Mouse (Mus musculus) megakaryocyte, embryonic 14.5 days (primary cell): Measurements from ENCODE around the gene Exosc5. TPM values are rescaled to one million over a fixed set of nuclear protein-coding genes. Genes with fewer than 3 reads are reported as not detected.

Experiments used
- H3K27me3 ChIP-seq: replicated peaks from 2 replicates; pipeline ENCODE3; 2012; ENCODE audit warnings: inconsistent platforms
- H3K36me3 ChIP-seq: replicated peaks from 2 replicates; pipeline ENCODE3; 2012; ENCODE audit warnings: low read length, inconsistent platforms, mixed read lengths
- H3K4me1 ChIP-seq: 2 replicates; pipeline ENCODE4 v1.6.1; 2012; ENCODE audit warnings: inconsistent platforms
- H3K4me3 ChIP-seq: replicated peaks from 2 replicates; pipeline ENCODE3; 2012; ENCODE audit warnings: moderate library complexity, mild to moderate bottlenecking, inconsistent platforms
- H3K9me3 ChIP-seq: 2 replicates; pipeline ENCODE4 v1.6.1; 2012; ENCODE audit warnings: inconsistent platforms
- FLI1 ChIP-seq: IDR thresholded peaks from 2 replicates; pipeline ENCODE4 v1.6.1; 2012; ENCODE audit warnings: low read length, inconsistent platforms, mixed read lengths
- GATA1 ChIP-seq: IDR thresholded peaks from 3 replicates; pipeline ENCODE4 v1.6.1; 2012; ENCODE audit warnings: mixed read lengths, low read length, inconsistent platforms, borderline replicate concordance
- polyA plus RNA-seq: library from polyadenylated mRNA; stranded (reverse); fragments of >175 nt; gene quantifications from 2 replicates; pipeline ENCODE4 v1.2.3, GENCODE M21; 2012; ENCODE audit warnings: low replicate concordance; ENCODE audit not compliant: insufficient read depth

The Exosc5 gene
- polyA plus RNA-seq, 1 experiment: 233 TPM

DNA sequence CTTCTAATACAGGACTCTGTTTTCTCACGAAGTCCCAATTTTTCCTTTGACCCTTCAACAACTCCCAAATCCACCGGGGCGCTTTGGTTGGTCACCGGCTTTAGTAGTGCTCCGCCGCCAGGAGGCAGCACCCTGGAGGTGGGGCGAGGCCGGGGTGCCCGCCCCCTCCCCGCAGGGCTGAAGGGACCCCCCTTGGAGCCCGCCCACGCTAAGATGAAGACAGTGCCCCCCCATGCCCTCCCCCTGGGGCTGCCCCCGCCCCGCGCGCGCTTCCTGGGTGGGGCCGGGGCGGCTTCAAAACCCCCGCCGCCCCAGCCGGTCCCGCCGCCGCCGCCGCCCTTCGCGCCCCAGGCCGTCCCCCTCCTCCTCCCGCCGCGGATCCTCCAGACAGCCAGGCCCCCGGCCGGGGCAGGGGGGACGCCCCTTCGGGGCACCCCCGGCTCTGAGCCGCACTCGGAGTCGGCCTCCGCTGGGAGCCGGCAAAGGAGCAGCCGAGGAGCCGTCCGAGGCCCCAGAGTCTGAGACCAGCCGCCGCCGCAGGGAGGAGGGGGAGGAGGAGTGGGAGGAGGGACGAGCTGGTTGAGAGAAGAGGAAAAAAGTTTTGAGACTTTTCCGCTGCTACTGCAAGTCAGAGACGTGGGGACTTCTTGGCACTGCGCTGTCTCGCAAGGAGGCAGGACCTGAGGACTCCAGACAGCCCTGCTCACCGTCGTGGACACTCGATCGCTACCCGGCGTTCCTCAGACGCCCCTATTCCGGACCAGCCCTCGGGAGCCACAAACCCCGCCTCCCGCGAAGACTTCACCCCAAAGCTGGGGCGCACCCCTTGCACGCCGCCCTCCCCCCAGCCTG, 27.9 kb downstream of the Exosc5 start, which contains the start of gene Tgfb1:
Gene Tgfb1 (plus strand): TSS at position 323 of the 852 bp plus-strand sequence.
- H3K4me1 ChIP-seq: peaks cover 69% of the 10 kb centered on the region
- H3K27me3 ChIP-seq: no peaks in the 10 kb centered on the region
- no peaks in the 10 kb centered on the region for H3K9me3 ChIP-seq
- peak within 1 kb of the TSS; percentile 99 for H3K4me3 ChIP-seq
- TF ChIP-seq FLI1 (no peak), GATA1 (no peak)
- peaks cover 48% of the 10 kb centered on the region for H3K36me3 ChIP-seq

DNA sequence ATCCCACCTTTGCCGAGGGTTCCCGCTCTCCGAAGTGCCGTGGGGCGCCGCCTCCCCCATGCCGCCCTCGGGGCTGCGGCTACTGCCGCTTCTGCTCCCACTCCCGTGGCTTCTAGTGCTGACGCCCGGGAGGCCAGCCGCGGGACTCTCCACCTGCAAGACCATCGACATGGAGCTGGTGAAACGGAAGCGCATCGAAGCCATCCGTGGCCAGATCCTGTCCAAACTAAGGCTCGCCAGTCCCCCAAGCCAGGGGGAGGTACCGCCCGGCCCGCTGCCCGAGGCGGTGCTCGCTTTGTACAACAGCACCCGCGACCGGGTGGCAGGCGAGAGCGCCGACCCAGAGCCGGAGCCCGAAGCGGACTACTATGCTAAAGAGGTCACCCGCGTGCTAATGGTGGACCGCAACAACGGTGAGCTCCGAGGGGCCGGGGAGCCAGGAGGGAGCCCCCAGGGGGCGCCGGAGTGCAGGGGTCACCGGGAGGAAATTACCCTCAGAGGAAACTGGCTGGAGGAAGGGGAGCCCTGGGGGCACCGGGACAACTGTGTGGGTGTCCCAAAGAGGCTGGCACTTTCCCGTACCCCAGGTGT, 28.9 kb downstream of the Exosc5 start:
- peak overlapping the region; percentile 99 for H3K4me3 ChIP-seq
- no peak for TF ChIP-seq FLI1
- no peak for TF ChIP-seq GATA1
- no peaks in the 10 kb centered on the region for H3K9me3 ChIP-seq
- H3K4me1 ChIP-seq: peaks cover 69% of the 10 kb centered on the region
- H3K36me3 ChIP-seq: peaks cover 56% of the 10 kb centered on the region
- no peaks in the 10 kb centered on the region for H3K27me3 ChIP-seq

DNA sequence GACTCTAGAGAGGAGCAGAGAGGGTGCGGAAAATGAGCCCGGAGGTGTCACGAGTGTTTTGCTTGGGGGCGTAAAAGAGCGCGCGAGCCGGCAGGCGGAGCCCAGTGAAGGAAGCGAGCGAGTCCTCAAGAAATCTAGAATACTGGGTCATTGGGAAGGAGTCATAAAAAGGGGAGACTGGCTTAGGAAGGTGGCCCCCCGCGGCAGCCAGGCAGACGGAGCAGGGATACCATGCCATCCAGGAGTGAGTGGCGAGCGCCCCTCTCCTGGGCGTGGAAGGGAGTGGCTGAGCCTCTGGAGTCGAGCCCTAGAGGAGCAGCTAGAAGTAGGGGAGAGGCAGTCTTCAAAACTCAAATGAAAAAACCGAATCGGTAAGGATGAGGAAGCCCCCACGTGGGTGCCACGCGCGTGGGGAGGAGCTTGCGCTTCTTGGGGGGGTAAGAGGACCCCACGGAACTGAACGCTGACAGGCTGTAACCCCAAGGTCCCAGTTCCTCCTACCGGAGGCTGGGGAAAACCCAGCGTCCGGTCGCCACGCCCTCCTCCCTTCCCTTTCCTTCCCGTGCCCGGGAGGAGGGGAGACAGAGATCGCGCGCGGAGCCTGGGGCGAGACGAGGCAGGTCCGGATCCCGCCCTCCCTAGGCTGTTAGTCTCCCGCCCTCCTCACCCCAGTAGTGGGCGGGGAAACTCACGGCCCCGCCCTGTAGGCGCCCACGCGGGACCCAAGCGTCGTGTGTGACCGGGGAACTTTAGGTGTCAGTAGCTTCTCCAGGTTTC, 30.0 kb downstream of the Exosc5 start:
- Histone ChIP-seq H3K4me3 (peak overlapping the region; percentile 99), H3K9me3 (no peaks in the 10 kb centered on the region), H3K36me3 (peaks cover 64% of the 10 kb centered on the region), H3K4me1 (peaks cover 67% of the 10 kb centered on the region), H3K27me3 (no peaks in the 10 kb centered on the region)
- no peak for TF ChIP-seq GATA1
- no peak for TF ChIP-seq FLI1

DNA sequence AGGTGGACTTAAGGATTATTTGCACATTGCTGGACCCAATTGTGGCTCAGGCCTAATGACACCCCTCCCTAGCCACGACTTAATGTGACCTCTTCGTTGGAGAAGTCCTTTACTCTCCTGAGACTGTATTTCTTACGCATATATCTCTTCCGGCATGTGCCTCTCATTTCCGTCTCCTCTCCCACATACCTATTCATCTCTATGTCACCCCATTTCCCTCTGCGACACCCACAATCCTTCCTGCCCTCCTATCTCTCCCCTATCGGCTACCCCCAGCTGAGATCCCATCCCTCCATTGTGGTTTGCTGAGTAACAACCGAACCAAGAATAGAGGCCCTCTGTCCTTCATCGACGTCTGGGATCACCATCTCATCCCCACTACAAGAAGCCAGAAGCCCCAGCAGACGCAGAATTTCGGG, 30.6 kb downstream of the Exosc5 start:
- peaks cover 67% of the 10 kb centered on the region for H3K4me1 ChIP-seq

DNA sequence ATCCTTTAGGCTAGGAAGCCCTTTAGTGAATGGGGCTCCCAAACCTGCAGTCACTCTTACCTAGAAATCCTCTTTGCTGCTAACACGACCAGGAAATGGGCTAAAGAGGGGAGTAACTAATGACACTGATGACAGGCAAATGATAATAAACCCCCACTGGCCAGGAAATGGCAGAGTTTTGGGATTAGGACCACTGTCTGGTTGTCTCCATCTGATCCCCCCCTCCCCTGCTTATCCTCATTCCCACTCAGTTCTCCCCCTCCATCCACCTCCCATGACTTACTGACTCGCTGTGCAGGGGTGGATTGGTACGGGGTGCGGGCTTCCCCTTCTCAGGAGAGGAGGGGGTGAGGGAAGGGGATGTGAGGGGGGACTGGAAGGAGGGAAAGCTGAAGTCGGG, 31.1 kb downstream of the Exosc5 start:
- peaks cover 67% of the 10 kb centered on the region for H3K4me1 ChIP-seq
- no peaks in the 10 kb centered on the region for H3K27me3 ChIP-seq
- no peaks in the 10 kb centered on the region for H3K9me3 ChIP-seq
- H3K36me3 ChIP-seq: peaks cover 68% of the 10 kb centered on the region
- TF ChIP-seq FLI1 (no peak), GATA1 (no peak)
- peak overlapping the region; percentile 99 for H3K4me3 ChIP-seq

More for the DNA sequence above, 30.6 kb downstream of the Exosc5 start:
- TF ChIP-seq FLI1: peak; percentile 69; the same call in 1 of the 2 replicates
- TF ChIP-seq GATA1: peak; percentile 97
- Histone ChIP-seq H3K9me3 (no peaks in the 10 kb centered on the region), H3K36me3 (peaks cover 68% of the 10 kb centered on the region), H3K27me3 (no peaks in the 10 kb centered on the region), H3K4me3 (peak overlapping the region; percentile 99)

DNA sequence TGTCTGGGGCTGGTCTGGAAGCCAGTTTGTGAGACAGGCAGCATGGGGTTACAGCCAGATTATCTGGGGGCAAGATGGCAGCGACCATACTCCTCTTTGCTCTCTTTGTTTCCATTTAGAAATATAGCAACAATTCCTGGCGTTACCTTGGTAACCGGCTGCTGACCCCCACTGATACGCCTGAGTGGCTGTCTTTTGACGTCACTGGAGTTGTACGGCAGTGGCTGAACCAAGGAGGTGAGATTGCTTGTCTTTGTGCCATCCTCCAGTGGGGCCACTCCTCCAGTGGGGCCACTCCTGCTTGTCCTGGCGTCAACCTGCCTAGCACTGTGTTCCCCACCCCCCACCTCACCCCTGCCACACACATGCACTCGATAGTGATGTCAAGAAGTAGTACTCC, 35.1 kb downstream of the Exosc5 start:
- H3K4me1 ChIP-seq: peaks cover 89% of the 10 kb centered on the region
- TF ChIP-seq FLI1: no peak
- TF ChIP-seq GATA1: no peak
- peak overlapping the region; percentile 81 for H3K4me3 ChIP-seq
- H3K9me3 ChIP-seq: no peaks in the 10 kb centered on the region
- H3K27me3 ChIP-seq: no peaks in the 10 kb centered on the region
- H3K36me3 ChIP-seq: peaks cover 91% of the 10 kb centered on the region

DNA sequence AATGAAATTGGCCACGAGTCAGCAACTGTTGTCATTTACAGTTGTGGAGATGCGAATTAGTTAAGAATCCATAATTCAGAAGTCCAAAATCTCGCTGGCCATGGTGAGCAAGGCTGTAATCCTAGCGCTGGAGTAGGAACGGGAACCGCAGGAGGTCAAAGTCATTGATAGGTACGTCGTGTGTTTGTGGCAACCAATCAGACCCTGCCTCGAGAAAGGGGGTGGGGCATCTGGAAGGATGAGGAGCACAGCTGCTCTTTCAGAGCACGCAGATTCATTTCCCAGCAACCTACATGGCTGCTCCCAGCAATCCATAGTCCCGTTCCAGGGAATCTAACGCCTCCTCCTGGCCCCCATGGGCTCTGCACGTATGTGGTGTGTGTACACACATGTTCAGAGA, 40.9 kb downstream of the Exosc5 start:
- Histone ChIP-seq H3K27me3 (no peaks in the 10 kb centered on the region), H3K36me3 (peaks cover 97% of the 10 kb centered on the region), H3K4me3 (peak overlapping the region; percentile 12), H3K4me1 (peaks cover 88% of the 10 kb centered on the region), H3K9me3 (peaks cover 4% of the 10 kb centered on the region)
- TF ChIP-seq GATA1 (no peak), FLI1 (no peak)

DNA sequence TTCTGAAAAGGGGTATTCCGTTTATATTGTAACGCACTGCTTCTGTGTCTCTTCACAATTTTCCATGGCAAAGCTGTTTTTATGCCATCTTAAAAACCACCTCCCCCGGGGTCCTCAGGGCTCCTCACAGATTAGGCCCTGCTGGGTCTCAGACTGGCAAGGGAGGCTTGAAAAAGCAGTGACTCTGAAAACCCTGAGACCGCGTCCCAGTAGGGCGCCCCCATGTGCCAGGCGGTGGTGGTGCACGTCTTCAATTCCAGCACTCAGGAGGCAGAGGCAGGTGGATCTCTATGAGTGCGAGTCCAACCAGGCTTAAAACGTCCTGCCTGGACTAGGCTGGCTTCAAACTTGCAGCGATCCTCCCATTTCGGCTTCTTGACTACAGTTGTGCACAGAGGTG, 41.8 kb downstream of the Exosc5 start:
- Histone ChIP-seq H3K27me3 (no peaks in the 10 kb centered on the region), H3K36me3 (peaks cover 97% of the 10 kb centered on the region), H3K4me1 (peaks cover 88% of the 10 kb centered on the region), H3K9me3 (peaks cover 4% of the 10 kb centered on the region), H3K4me3 (peak overlapping the region; percentile 35)
- no peak for TF ChIP-seq GATA1
- TF ChIP-seq FLI1: no peak

DNA sequence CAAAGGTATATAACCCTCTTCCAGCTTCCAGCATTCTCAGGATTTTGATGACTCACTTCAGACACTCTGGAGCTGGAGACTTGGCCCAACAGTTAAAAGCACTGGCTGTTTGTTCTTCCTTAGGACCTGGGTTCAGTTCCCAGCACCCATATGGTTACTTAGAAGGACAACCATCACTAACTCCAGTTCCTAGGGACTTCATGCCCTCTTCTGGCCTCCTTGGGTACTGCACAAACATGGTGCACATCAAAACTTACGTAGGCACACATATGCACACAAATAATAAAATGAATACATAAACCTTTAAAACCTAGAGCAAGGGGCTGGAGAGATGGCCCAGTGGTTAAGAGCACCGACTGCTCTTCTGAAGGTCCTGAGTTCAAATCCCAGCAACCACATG, 43.4 kb downstream of the Exosc5 start:
- Histone ChIP-seq H3K9me3 (peaks cover 4% of the 10 kb centered on the region), H3K4me3 (no peak overlapping the region), H3K27me3 (no peaks in the 10 kb centered on the region), H3K4me1 (peaks cover 92% of the 10 kb centered on the region), H3K36me3 (peaks cover 99% of the 10 kb centered on the region)
- TF ChIP-seq GATA1: no peak

DNA sequence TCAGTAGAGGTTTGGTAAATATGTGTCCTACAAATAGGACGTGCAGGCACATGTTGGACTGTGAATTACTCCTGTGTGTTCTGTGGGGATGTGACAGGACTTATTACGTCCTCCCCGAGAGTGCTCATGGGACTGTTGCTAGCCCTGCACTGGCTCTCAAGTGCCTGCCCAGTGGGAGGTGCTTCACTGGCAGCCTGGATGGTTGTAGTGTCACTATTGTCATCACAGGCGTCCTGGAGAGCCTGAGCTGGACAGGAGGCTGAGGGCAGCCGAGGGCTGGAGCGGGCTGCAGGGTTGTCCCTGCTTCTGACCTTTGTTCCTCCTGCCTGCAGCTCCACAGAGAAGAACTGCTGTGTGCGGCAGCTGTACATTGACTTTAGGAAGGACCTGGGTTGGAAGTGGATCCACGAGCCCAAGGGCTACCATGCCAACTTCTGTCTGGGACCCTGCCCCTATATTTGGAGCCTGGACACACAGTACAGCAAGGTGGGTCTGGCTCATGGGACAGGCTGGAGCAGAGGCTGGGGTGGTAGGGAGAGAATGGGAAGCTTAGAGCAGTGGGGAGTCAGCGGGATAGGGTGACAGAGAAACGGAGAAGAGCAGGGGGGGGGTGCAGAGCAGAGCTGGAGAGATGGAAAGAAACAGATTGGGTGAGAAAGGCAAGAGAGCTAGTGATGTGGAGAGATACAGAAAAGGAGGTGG, 45.0 kb downstream of the Exosc5 start:
- Histone ChIP-seq H3K4me1 (peaks cover 91% of the 10 kb centered on the region), H3K9me3 (peaks cover 4% of the 10 kb centered on the region), H3K36me3 (peaks cover 99% of the 10 kb centered on the region), H3K27me3 (no peaks in the 10 kb centered on the region), H3K4me3 (peak overlapping the region; percentile 39)
- TF ChIP-seq FLI1 (no peak), GATA1 (no peak)
